Mouse (Mus musculus) liver, adult 2 months (tissue): ENCODE measurements at regions not wholly inside any gene's neighbourhood (a gene's known extent, or its start where the extent isn't known, plus 50 kb on each side); places are given as distances from the start of the nearest gene placed in this dataset.

Experiments
- DNase-seq: peaks from one replicate; pipeline ENCODE4 v3.0.0-alpha.2; 2011; ENCODE audit warnings: low read depth, low spot score; ENCODE audit errors: extremely low read depth
- H3K27ac ChIP-seq: fragments of 200-500 bp; replicated peaks from 2 replicates; pipeline ENCODE4 v1.5.1; 2012; ENCODE audit warnings: low read depth, mild to moderate bottlenecking, control low read depth, inconsistent platforms, low read length; ENCODE audit not compliant: insufficient read depth
- H3K27me3 ChIP-seq: fragments of 200-500 bp; 2 replicates; pipeline ENCODE4 v1.6.1; 2012; ENCODE audit warnings: mild to moderate bottlenecking, moderate library complexity, low read length, inconsistent platforms; ENCODE audit not compliant: control insufficient read depth, insufficient read depth
- H3K36me3 ChIP-seq: fragments of 200-500 bp; 2 replicates; pipeline ENCODE4 v1.6.1; 2012; ENCODE audit warnings: low read length, inconsistent platforms; ENCODE audit not compliant: control insufficient read depth, insufficient read depth
- H3K4me1 ChIP-seq: fragments of 200-500 bp; 2 replicates; pipeline ENCODE4 v1.6.1; 2011; ENCODE audit warnings: low read length; ENCODE audit not compliant: control insufficient read depth, insufficient read depth
- H3K4me3 ChIP-seq: fragments of 200-500 bp; 2 replicates; pipeline ENCODE4 v1.5.1; 2011; ENCODE audit warnings: low read depth, mild to moderate bottlenecking, control low read depth, low read length, moderate library complexity; ENCODE audit not compliant: insufficient read depth
- H3K79me2 ChIP-seq: fragments of 200-500 bp; 2 replicates; pipeline ENCODE4 v1.6.1; 2012; ENCODE audit warnings: inconsistent platforms, mild to moderate bottlenecking, low read length, moderate library complexity; ENCODE audit not compliant: control insufficient read depth, insufficient read depth
- H3K9ac ChIP-seq: fragments of 200-500 bp; 2 replicates; pipeline ENCODE4 v1.6.1; 2012; ENCODE audit warnings: low read depth, mild to moderate bottlenecking, control low read depth, inconsistent platforms, low read length
- CTCF ChIP-seq: fragments of 200-500 bp; IDR thresholded peaks from 2 replicates; pipeline ENCODE4 v1.5.1; 2011; ENCODE audit warnings: low read depth, low read length, control low read depth
- POLR2A ChIP-seq: fragments of 200-500 bp; IDR thresholded peaks from 2 replicates; pipeline ENCODE4 v1.6.1; 2011; ENCODE audit warnings: low read length, control low read depth; ENCODE audit not compliant: insufficient read depth; ENCODE audit errors: extremely low read depth
- whole genome bisulfite sequencing: fragments of 180-500 bp; shearing (Covaris S2); methylation state at CpG from one replicate; pipeline ENCODE4 v1.1.7; 2018; 5-methylcytosine and 5-hydroxymethylcytosine counted together

GRCm38 (mm10) chr16:92975090-92975489 is 149.1 kb upstream of the Runx1 start:
- TF ChIP-seq POLR2A = no peak
- no peak for TF ChIP-seq CTCF
- Histone ChIP-seq H3K27me3 (no peaks in the 10 kb centered on the region), H3K27ac (no peak overlapping the region), H3K4me3 (no peak overlapping the region), H3K9ac (no peak overlapping the region), H3K79me2 (no peaks in the 10 kb centered on the region), H3K36me3 (no peaks in the 10 kb centered on the region), H3K4me1 (no peaks in the 10 kb centered on the region)
- WGBS = 90% methylated on average over 8 of the region's 8 CpGs
- DNase-seq = no peak

GRCm38 (mm10) chr16:92972681-92973080 is 146.7 kb upstream of the Runx1 start:
- DNase-seq = no peak
- Histone ChIP-seq H3K4me1 (no peaks in the 10 kb centered on the region), H3K4me3 (no peak overlapping the region), H3K27ac (no peak overlapping the region), H3K9ac (no peak overlapping the region), H3K36me3 (no peaks in the 10 kb centered on the region), H3K79me2 (no peaks in the 10 kb centered on the region), H3K27me3 (no peaks in the 10 kb centered on the region)
- TF ChIP-seq POLR2A (no peak), CTCF (no peak)
- WGBS = 67% methylated on average over 5 of the region's 5 CpGs

- Histone ChIP-seq H3K9ac (no peak overlapping the region), H3K27ac (no peak overlapping the region), H3K4me3 (no peak overlapping the region), H3K79me2 (no peaks in the 10 kb centered on the region), H3K27me3 (no peaks in the 10 kb centered on the region), H3K36me3 (no peaks in the 10 kb centered on the region), H3K4me1 (no peaks in the 10 kb centered on the region)
- DNase-seq = no peak
- 92% methylated on average over 3 of the region's 3 CpGs for WGBS
- no peak for TF ChIP-seq CTCF
- no peak for TF ChIP-seq POLR2A
Observed at GRCm38 (mm10) chr16:92971956-92972355, 146.0 kb upstream of the Runx1 start.

- Histone ChIP-seq H3K79me2 (no peaks in the 10 kb centered on the region), H3K4me1 (peaks cover 9% of the 10 kb centered on the region; the same call in 1 of the 2 replicates), H3K9ac (no peak overlapping the region), H3K4me3 (no peak overlapping the region), H3K27me3 (no peaks in the 10 kb centered on the region), H3K36me3 (no peaks in the 10 kb centered on the region), H3K27ac (no peak overlapping the region)
- no peak for DNase-seq
- WGBS = 80% methylated on average over 2 of the region's 2 CpGs
- TF ChIP-seq CTCF (no peak), POLR2A (no peak)
Observed at GRCm38 (mm10) chr16:92970587-92970986, 144.6 kb upstream of the Runx1 start.

GRCm38 (mm10) chr16:92969036-92969435 is 143.1 kb upstream of the Runx1 start:
- no peak for DNase-seq
- Histone ChIP-seq H3K79me2 (no peaks in the 10 kb centered on the region), H3K36me3 (no peaks in the 10 kb centered on the region), H3K4me3 (no peak overlapping the region), H3K27me3 (no peaks in the 10 kb centered on the region), H3K4me1 (peaks cover 11% of the 10 kb centered on the region; the same call in 1 of the 2 replicates), H3K9ac (no peak overlapping the region), H3K27ac (no peak overlapping the region)
- 82% methylated on average over 5 of the region's 5 CpGs for WGBS
- no peak for TF ChIP-seq POLR2A
- no peak for TF ChIP-seq CTCF

- peak overlapping the region; percentile 64; the same call in 1 of the 2 replicates for H3K27ac ChIP-seq
- 41% methylated on average over 10 of the region's 10 CpGs for WGBS
- H3K4me3 ChIP-seq = no peak overlapping the region
- no peaks in the 10 kb centered on the region for H3K36me3 ChIP-seq
- DNase-seq = peak; percentile 96
- no peak overlapping the region for H3K9ac ChIP-seq
- H3K79me2 ChIP-seq = no peaks in the 10 kb centered on the region
- peaks cover 11% of the 10 kb centered on the region; the same call in 1 of the 2 replicates for H3K4me1 ChIP-seq
- H3K27me3 ChIP-seq = no peaks in the 10 kb centered on the region
- no peak for TF ChIP-seq CTCF
- TF ChIP-seq POLR2A = no peak
Observed at GRCm38 (mm10) chr16:92966069-92966866, 140.3 kb upstream of the Runx1 start.
